Mouse (Mus musculus) G1E (cell line): ENCODE measurements around the gene Hnrnpa0.

ENCODE experiments used
- CTCF ChIP-seq: IDR thresholded peaks from 2 replicates; pipeline ENCODE4 v1.5.1; 2012; ENCODE audit warnings: low read depth, low read length, inconsistent platforms, mixed read lengths
- GATA1 ChIP-seq: IDR thresholded peaks from 2 replicates; pipeline ENCODE4 v1.6.1; 2012; ENCODE audit warnings: borderline replicate concordance, low read length, inconsistent platforms, mixed read lengths
- GATA2 ChIP-seq: IDR thresholded peaks from 2 replicates; pipeline ENCODE4 v1.6.1; 2012; ENCODE audit warnings: low read depth, low read length, inconsistent platforms, borderline replicate concordance
- POLR2AphosphoS5 ChIP-seq: IDR thresholded peaks from 2 replicates; pipeline ENCODE4 v1.6.1; 2012; ENCODE audit warnings: low read depth, low read length, inconsistent platforms; ENCODE audit not compliant: insufficient replicate concordance
- TAL1 ChIP-seq: conservative IDR thresholded peaks from 2 replicates; pipeline ENCODE4 v1.6.1; 2012; ENCODE audit warnings: low read depth, low read length, inconsistent platforms, mixed read lengths

- TF ChIP-seq TAL1 (no peak), CTCF (no peak), GATA1 (no peak), GATA2 (no peak), POLR2AphosphoS5 (no peak)
Measured at GRCm38 (mm10) chr13:58177511-58178208, 49.3 kb upstream of the Hnrnpa0 start.
